Mouse (Mus musculus) thymus, adult 2 months (tissue): Measurements from ENCODE around the gene Snap47.

ENCODE experiments used
- CTCF ChIP-seq: fragments of 200-500 bp; IDR thresholded peaks from 2 replicates; pipeline ENCODE4 v1.5.1; 2012; ENCODE audit warnings: mild to moderate bottlenecking, control low read depth, low read length, moderate library complexity, borderline replicate concordance; ENCODE audit not compliant: control insufficient read depth, poor library complexity, insufficient read depth; ENCODE audit errors: extremely low read depth
- POLR2A ChIP-seq: fragments of 200-500 bp; IDR thresholded peaks from 2 replicates; pipeline ENCODE4 v1.6.1; 2012; ENCODE audit warnings: mild to moderate bottlenecking, low read length, control low read depth, moderate library complexity; ENCODE audit not compliant: control insufficient read depth, poor library complexity, insufficient read depth; ENCODE audit errors: extremely low read depth

DNA sequence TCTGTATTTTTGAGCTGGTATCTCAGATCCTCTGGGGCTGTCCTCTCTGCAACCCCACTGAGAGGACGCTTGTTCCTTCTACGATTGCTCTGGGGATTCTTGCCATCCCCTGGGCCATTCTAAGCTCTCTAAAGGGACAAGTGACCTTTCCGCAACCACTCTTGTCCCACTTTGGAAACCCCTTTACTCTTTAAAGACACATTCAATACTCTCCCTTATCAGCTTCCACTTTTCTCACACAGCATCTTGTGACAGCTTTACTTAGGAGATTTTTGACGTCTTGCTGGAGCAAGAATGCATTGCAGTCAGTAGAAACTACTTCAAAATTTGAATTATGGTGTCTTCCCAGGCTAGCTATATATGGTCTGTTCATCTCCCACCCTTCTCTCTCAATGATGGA, at the start of gene Snap47:
- no peak for TF ChIP-seq POLR2A
- no peak for TF ChIP-seq CTCF
